Mouse (Mus musculus) megakaryocyte, embryonic 14.5 days (primary cell): ENCODE measurements around the gene Synpo2l.

Experiments
- FLI1 ChIP-seq: IDR thresholded peaks from 2 replicates; pipeline ENCODE4 v1.6.1; 2012; ENCODE audit warnings: low read length, inconsistent platforms, mixed read lengths
- GATA1 ChIP-seq: IDR thresholded peaks from 3 replicates; pipeline ENCODE4 v1.6.1; 2012; ENCODE audit warnings: mixed read lengths, low read length, inconsistent platforms, borderline replicate concordance

DNA sequence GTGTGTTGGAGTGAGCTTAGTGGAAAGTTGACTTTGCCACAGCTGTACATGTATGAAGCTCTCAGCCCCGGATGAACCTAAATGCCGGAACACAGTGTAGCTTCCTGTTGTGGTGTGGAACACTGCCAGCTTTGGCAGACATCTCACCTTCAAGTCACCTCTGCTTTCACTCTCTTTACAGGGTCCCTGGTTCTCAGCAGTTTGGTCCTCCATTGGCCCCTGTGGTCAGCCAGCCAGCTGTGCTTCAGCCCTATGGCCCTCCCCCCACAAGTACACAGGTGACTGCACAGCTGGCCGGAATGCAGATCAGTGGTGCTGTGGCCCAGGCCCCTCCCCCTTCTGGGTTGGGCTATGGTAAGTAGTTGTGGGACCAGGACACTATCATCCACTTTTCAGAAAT is 14.3 kb upstream of the Synpo2l start:
- TF ChIP-seq GATA1, result no peak
- no peak for TF ChIP-seq FLI1
